Mouse (Mus musculus): ENCODE results near the gene Kcnn3. TPM values are rescaled to one million over a fixed set of nuclear protein-coding genes. Genes with fewer than 3 reads are reported as not detected.

The Kcnn3 gene
- polyA plus RNA-seq, 2 experiments from 2014 or later: not detected

DNA sequence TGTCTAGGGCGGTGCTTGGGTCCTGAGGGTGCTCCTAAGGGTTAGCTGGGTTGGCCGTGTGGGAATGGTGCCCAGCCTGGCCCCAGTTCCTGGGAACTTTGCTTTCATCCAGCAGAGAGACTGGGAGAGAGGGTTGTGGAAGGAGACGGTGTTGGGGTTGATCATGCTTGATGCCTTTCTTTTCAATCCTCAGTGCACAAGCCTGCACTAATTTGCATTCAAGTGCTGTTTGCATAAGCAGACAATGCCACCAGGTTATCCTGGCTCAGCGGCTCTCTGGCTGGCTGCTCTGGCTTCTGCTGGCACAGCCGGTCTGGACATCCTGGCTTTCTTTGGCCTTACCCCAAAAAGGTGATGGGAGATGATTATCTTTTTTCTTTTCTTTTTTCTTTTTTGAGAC lies 157.7 kb downstream of the Kcnn3 start:
- ATAC-seq: no peak

DNA sequence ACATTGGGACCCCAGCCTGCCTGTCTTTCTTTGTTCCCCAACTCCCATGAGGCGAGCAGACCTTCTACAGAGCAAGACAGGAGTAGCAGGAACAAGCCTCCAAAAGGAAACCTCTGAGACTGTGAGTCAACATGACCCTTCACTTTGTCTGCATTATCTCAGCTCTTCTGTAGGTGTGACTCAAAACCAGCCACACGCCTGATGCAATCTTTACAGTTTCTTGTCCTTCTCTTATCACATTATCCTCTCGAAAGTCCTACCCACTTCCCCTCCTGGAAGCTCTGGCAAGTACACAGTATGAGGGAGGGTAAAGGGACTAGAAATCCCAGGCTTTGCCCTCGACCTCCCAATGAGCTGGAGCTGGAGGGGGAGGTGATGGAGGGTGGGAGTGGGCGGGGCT lies 166.1 kb downstream of the Kcnn3 start:
- no peak for ATAC-seq

DNA sequence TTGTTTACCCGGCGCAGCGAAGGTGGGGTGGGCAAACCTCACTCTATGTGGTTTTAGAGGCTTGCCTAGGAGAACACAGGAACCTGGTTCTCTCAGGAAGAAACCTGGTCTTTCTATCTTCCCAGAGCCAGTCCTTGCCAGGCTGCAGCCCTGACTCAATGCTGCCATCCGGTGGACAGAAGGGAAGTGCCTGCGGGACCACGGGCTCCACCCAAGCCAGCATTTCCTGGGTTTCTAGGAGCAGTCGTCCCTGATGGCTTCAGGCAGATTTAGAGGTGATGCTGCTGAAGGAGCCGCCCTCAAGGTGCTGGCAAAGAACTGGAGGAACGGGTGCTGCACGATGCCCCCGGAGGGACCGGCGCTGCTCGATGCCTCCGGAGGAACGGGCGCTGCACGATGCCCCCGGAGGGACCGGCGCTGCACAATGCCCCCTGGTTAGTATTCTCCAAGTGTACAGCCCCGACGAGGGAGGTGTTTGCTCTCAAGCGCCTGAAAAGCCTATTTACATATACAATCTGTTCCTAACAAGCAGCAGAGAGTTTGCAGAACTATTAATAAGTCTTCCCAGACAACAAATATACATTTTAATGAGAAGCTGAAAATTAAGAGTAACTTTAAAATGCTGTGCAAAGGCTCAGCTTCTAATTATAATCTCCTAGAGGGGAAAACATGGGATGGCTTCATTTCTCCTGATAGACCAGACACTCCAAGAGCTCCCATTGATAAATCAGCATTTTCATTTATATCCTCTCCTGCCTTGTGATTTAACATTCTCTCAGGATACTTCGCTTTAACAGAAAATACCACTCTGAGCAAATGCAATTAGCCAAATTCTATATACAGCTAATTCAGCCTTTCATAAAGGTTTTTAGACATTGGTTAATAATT lies 169.0 kb downstream of the Kcnn3 start:
- peak; percentile 65 for ATAC-seq

DNA sequence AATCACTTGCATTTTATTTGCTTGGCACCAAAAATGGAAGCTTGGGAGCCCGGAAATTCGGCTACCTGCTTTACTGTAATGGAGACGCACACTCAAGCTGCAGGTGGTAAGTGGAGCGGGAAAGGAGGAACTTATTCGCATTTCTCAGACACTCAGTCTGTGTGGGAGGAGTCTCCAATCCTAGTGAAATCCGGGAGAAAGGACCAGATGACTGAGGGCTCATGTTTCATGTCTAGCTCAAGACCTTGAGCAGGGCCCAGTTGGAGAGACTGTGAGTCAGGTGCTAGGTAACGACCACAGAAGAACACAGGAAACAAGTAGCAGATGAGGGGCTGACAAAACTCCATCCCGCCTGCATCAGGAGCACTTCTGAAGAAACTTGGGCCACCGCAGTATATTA lies 171.8 kb downstream of the Kcnn3 start:
- ATAC-seq: no peak

DNA sequence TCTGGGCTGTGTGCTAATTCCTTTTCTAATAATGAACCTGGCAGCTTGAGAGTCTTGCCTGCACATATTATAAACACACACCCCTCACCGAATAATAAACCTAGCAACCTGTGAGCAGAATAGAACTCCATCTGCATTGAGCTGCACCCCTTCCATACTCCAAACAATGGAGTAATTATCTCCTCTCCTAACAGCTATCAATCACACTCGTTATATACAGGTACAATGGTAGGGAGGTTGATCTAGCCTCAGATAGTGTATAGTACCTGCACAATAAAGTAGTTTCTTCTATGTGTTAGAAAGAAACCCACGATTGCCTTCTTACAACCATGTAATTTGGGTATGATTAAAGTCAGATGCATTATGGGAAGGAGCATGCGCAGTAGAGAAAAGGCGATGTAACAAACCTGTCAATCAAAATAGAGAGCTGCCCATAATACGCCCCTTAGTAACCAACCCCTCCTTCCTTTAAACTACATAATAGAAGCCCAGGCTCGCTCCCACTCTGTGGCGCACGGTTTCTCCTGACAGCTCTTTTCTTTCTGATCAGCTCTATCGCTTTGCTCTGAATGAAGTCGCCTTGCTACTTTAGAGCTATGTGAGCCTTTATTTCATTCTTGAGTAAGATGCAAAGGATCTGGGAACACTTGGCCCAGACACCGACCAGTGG lies 176.3 kb downstream of the Kcnn3 start:
- no peak for ATAC-seq

DNA sequence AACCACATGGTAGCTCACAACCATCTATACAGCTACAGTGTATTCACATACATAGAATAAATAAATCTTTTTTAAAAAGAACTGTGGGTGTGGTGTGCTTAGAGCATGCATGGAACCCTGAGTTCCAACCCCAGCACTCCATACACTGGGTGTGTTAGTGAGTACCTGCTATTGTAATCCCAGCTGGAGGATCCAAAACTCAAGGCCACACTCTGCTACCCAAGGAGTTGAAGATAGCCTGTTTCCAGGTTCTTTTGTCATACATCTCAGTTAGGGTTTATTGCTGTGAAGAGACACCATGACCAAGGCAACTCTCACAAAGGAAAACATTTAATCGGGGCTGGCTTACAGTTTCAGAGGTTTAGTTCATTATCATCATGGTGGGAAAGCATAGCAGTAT lies 179.0 kb downstream of the Kcnn3 start:
- no peak for ATAC-seq

DNA sequence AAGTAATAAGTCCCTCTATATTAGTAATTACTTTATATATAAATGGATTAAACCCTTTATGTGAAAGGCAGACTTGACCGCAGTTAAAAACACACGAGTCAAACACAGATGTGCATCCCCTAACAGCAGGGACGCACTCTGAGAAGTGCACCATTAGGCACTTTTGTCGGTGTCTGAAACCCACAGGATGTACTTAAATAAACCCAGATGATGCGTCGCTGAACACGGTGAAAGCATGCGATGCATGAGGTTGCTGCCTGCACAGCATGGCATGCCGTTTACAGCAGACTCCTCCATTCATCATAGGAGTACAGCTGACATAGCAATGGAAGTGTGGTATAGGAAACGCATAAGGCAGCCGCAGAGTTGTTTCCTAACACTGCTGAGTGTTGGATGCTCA lies 180.5 kb downstream of the Kcnn3 start:
- ATAC-seq: no peak

DNA sequence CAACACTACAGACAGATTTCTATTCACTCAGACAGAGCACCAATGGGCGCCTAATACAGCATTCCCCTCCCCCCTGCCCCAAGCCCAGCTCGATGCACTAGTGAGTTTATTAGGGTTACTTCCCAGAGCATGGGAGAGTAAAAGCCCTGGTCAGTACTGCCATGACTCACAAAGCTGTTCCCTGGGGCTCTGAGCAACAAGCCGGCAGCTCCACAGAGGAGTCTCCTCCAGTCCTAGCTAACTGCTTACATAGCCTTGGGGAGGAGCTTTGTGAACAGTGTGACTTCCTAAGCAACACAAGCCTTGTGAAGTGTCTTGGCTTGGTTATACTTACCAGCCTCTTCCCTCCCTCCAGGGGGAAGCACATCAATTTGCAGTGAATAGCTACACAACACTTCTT lies 183.6 kb downstream of the Kcnn3 start:
- ATAC-seq: no peak

DNA sequence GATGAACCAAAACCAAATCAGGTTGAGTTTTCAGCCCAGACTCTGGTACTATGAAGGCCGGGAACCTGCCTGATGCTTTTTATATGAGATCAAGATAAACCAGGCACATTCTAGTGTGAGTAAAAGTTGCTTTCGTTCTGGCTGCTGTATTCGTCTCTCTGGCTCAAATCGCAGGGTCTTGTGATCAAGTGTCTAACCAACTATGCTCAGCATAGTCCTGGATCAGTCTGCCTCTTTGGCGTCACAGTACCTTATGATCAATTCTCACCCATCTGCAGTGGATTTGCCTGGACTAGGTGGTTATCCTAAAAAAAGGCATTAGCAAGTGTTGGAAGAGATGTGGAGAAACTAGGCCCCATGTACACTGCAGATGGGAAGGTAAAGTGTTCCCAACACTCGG lies 184.1 kb downstream of the Kcnn3 start:
- ATAC-seq: no peak

DNA sequence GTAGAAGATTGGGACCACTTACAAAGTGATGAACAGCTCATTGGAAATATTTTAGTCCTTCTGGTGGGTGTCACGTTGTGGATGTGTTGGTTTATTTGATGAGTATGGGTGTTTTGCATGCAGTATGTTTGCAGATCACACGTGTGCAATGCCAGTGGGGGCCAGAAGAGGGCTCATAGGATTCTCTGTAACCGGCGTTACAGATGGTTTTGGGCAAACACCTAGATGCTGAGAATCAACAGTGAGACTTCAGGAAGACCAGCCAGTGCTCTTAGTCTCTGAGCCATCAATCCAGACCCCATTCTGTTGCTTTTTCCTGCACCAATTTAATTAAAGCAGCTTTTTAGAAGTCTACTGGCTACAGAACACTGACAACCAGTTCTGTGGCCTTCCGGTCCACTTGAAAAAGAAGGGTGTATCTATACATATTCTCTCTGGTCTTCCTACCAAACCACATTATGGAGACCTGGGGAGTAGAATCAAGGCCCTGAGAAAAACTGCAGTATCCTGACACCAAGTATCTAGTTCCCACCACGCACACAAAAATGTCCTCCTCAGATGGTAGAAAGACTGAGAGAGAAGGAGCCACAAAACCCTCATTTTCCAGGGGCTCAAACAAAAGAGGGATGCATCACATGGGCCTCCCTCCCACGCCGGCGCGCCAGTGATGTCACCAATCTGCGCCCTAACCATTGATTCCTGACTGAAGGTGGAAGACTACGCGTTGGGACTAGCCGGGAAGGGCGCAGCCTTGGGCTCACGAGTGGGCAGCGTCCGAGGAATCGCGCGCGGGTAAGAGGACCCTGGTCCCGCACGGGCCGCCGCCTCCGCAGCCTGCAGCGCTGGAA lies 194.6 kb downstream of the Kcnn3 start, which contains the start of gene Adar:
Adar (plus strand) TSS at position 664 of the 848 bp plus-strand sequence.
- peak; percentile 87 for ATAC-seq

DNA sequence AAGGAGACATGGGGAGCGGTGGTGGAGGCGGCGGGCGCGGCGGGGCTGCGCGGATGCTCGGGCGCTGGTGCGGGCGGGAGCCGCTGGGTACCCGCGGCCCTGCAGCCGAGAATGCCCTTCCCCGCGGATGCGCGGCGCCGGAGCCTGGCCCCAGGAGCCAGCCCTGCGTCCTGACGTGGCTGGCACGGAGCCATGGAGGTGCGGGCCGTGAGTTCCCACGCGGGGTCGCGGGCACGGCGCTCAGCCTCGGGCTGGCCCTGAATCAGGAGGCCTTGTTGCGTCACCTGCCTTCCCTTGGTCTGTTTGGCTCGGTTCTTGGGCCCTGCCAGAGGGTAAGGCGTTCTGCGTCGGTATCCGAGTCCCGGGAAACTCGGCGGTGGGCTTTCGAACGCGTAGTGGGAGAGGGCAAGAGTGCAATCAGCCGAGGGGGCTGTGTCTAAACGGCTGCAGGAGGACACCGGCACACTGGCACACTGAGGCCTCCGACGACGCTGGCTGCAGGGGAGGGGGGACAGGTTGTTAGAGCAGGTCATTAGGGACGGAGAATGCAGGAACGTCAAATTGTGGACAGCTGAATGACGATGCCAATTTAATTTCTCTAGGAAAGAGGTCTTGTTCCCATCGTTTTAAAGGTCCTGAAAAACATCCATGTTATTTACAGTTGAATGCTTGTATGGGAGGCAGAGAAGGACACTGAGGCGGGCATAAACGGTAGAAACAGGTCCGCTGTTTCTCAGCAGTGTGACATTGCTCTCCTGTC lies 195.4 kb downstream of the Kcnn3 start:
- ATAC-seq: peak; percentile 19

DNA sequence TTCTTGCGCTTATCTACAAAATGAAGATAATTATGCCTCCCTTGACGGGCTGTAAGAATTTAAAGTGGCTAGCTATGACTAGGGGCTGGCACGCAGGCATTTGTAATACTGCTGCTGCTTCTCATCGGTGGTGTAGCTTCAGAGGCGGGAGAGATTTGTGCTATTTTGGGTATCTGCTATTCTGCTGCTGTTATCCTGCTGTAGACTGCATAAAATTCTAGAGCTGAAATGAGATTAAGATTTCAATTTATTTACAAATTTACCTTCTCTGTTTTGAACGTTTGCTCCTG lies 195.9 kb downstream of the Kcnn3 start:
- no peak for ATAC-seq

DNA sequence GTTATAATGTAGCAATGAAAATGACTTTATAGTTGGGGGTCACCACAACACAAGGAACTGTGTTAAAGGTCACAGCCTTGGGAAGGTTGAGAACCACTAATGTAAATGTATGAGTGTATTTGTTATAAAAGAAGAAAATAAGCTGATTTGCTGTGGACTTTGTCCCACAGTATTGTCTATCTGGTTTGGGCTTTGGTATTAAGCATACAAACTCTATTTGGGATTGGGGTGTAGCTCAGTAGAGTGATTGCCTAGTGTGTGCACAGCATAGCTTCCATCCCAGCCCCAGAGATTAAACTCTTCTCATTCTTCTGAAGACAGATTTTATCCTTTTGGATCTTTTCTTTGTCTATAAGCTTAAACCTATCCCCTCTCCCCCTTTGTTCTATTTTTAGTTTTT lies 202.1 kb downstream of the Kcnn3 start:
- no peak for ATAC-seq

DNA sequence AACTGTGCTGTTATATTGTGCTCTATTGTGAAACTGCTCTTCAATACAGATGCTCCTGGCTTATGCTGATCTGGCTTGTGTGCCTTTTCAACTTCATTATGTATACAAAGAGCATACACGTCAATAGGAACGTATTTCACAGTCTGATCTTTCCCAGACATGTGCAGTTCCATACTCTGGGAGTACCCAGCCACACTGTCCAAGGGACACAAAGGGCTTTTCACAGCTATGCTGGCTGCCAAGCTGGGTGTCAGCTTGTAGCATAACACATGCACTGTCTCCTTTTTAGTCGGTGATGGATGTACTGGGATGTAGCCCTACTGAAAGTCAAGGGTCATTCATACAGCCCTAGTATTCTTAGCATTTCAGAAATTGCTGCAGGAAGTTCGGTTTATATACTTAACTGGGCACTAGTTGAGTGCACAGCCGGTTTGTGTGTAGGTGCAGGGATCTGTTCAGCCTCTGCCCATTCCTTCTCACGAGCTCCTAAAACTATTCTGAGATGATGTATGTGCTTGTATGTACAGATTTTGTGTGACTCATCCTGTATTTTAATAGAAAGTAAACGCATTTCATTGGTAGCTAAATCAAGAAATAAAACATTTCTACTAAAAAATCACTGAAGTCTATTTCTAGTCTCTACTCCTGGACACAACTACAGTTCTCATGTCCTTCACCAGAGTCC lies 203.6 kb downstream of the Kcnn3 start:
- no peak for ATAC-seq

Other genes starting within 250 kb of the Kcnn3 start
- gene Slc50a1, start 249.6 kb upstream of the Kcnn3 start, polyA plus RNA-seq (2017; shearing (Covaris generic)): 100 to 1,000 TPM; 248 to 324 TPM
- not detected for gene Efna1, start 239.0 kb upstream of the Kcnn3 start, polyA plus RNA-seq (2017; shearing (Covaris generic))
- gene Efna3, start 197.2 kb upstream of the Kcnn3 start, polyA plus RNA-seq (2017; shearing (Covaris generic)): not detected
- gene Efna4, start 182.1 kb upstream of the Kcnn3 start, polyA plus RNA-seq (2017; shearing (Covaris generic)): not detected
- gene Adam15, start 170.2 kb upstream of the Kcnn3 start, polyA plus RNA-seq (2017; shearing (Covaris generic)): 10 to 100 TPM in 1 of 2 experiments, 1 to 10 TPM in 1; 8.5 to 13.3 TPM
- gene Dcst2, start 158.2 kb upstream of the Kcnn3 start, polyA plus RNA-seq (2017; shearing (Covaris generic)): under 1 TPM in 1 of 2 experiments, not detected in 1; 0.42 TPM
- gene Dcst1, start 154.9 kb upstream of the Kcnn3 start, polyA plus RNA-seq (2017; shearing (Covaris generic)): 1 to 10 TPM in 1 of 2 experiments, under 1 TPM in 1; 0.59 to 1.1 TPM
- 10 to 100 TPM; 11.7 to 13.2 TPM for gene Zbtb7b, start 125.4 kb upstream of the Kcnn3 start, polyA plus RNA-seq (2017; shearing (Covaris generic))
- 1 to 10 TPM in 1 of 2 experiments, not detected in 1; 5.3 TPM for gene Lenep, start 117.4 kb upstream of the Kcnn3 start, polyA plus RNA-seq (2017; shearing (Covaris generic))
- 10 to 100 TPM; 52.2 to 71.7 TPM for gene Flad1, start 108.3 kb upstream of the Kcnn3 start, polyA plus RNA-seq (2017; shearing (Covaris generic))
- gene Cks1b, start 101.8 kb upstream of the Kcnn3 start, polyA plus RNA-seq (2017; shearing (Covaris generic)): 10 to 100 TPM; 21.6 to 40.2 TPM
- 10 to 100 TPM; 33.2 to 35.2 TPM for gene Shc1, start 101.7 kb upstream of the Kcnn3 start, polyA plus RNA-seq (2017; shearing (Covaris generic))
- 1 to 10 TPM; 6.0 to 7.9 TPM for gene Pygo2, start 90.0 kb upstream of the Kcnn3 start, polyA plus RNA-seq (2017; shearing (Covaris generic))
- gene Pbxip1, start 83.5 kb upstream of the Kcnn3 start, polyA plus RNA-seq (2017; shearing (Covaris generic)): 10 to 100 TPM; 41.4 to 52.4 TPM
- gene Pmvk, start 65.6 kb upstream of the Kcnn3 start, polyA plus RNA-seq (2017; shearing (Covaris generic)): 10 to 100 TPM; 29.8 to 46.0 TPM
- gene Adar, start 194.9 kb downstream of the Kcnn3 start, polyA plus RNA-seq (2017; shearing (Covaris generic)): 10 to 100 TPM; 62.1 to 94.4 TPM
- 1 to 10 TPM; 1.5 to 2.7 TPM for gene Chrnb2, start 244.5 kb downstream of the Kcnn3 start, polyA plus RNA-seq (2017; shearing (Covaris generic))